Mouse (Mus musculus) lung, adult 10 weeks (tissue): Measurements from ENCODE around the gene Vmn1r77. TPM values are rescaled to one million over a fixed set of nuclear protein-coding genes. Genes with fewer than 3 reads are reported as not detected.

Experiments
- polyA plus RNA-seq: library from polyadenylated mRNA; stranded (reverse); fragments of 350-450 nt; fragmentation: Illumina TruSeq; extraction: RNeasy Lipid Tissue Mini Kit (QIAGEN cat#74804); gene quantifications from one replicate; pipeline ENCODE4 v1.2.3, GENCODE M21; 2014; ENCODE audit warnings: low read depth, low replicate concordance; ENCODE audit not compliant: insufficient read depth

The Vmn1r77 gene
- not detected for polyA plus RNA-seq

DNA sequence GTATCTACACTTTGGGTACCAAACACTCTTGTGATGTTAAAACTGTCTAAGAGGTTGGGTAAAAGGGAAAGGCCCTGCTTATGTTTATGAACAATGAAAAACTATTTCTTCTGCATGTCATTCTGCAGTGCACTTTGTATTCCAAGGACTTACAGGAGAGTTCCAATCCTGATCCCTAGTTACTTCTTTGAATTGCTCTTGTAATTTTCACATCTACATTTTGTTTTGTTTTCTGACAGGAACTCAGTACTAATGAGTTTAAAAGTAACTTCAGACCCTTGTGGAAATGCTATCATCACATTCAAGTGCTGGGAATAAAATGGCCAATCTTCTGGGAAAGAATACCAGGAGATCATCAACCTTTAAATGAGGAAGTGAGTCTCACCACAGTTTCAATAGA is at the start of gene Vmn1r77:
Gene Vmn1r77 (plus strand): TSS at position 301 of the 400 bp plus-strand sequence.

Other genes starting within 250 kb of the Vmn1r77 start
- gene Vmn1r74, start 202.8 kb upstream of the Vmn1r77 start, polyA plus RNA-seq: not detected
- gene Vmn1r75, start 162.1 kb upstream of the Vmn1r77 start, polyA plus RNA-seq: not detected
- not detected for gene Vmn1r76, start 98.5 kb upstream of the Vmn1r77 start, polyA plus RNA-seq
- not detected for gene Vmn1r78, start 113.5 kb downstream of the Vmn1r77 start, polyA plus RNA-seq
- gene Vmn1r79, start 134.5 kb downstream of the Vmn1r77 start, polyA plus RNA-seq: not detected
- gene Vmn1r80, start 152.5 kb downstream of the Vmn1r77 start, polyA plus RNA-seq: not detected
- not detected for gene Vmn1r81, start 231.5 kb downstream of the Vmn1r77 start, polyA plus RNA-seq